Mouse (Mus musculus) midbrain, embryonic 12.5 days (tissue): ENCODE results near the gene Foxl1. TPM values are rescaled to one million over a fixed set of nuclear protein-coding genes. Genes with fewer than 3 reads are reported as not detected.

Experiments used
- ATAC-seq: fragments of 200-750 bp; cut with Nextera tagmentation; 2 replicates; pipeline ENCODE4 v1.8.0; 2017; ENCODE audit warnings: low read depth, moderate TSS enrichment, moderate library complexity; ENCODE audit not compliant: low FRiP score
- H3K27ac ChIP-seq: fragments of 300-500 bp; sonication (generic); replicated peaks from 2 replicates; pipeline ENCODE4 v1.5.1; 2016; ENCODE audit warnings: mild to moderate bottlenecking
- H3K27me3 ChIP-seq: fragments of 300-500 bp; sonication (generic); 2 replicates; pipeline ENCODE4 v1.6.1; 2016; ENCODE audit warnings: mild to moderate bottlenecking
- H3K36me3 ChIP-seq: fragments of 300-500 bp; sonication (generic); 2 replicates; pipeline ENCODE4 v1.6.1; 2016
- H3K4me1 ChIP-seq: fragments of 300-500 bp; sonication (generic); 2 replicates; pipeline ENCODE4 v1.6.1; 2016
- H3K4me2 ChIP-seq: fragments of 300-500 bp; sonication (generic); replicated peaks from 2 replicates; pipeline ENCODE4 v1.6.1; 2016; ENCODE audit warnings: mild to moderate bottlenecking, moderate library complexity
- H3K4me3 ChIP-seq: fragments of 300-500 bp; sonication (generic); 2 replicates; pipeline ENCODE4 v1.5.1; 2016; ENCODE audit warnings: mild to moderate bottlenecking
- H3K9ac ChIP-seq: fragments of 300-500 bp; sonication (generic); replicated peaks from 2 replicates; pipeline ENCODE4 v1.6.1; 2016; ENCODE audit warnings: mild to moderate bottlenecking, moderate library complexity
- H3K9me3 ChIP-seq: fragments of 300-500 bp; sonication (generic); 2 replicates; pipeline ENCODE4 v1.6.1; 2016; ENCODE audit warnings: mild to moderate bottlenecking
- WGBS: fragments of 180-500 bp; shearing (Covaris S2); methylation state at CpG from one replicate; pipeline ENCODE4 v1.1.7; 2016; 5-methylcytosine and 5-hydroxymethylcytosine counted together
- polyA plus RNA-seq: library from polyadenylated mRNA; unstranded; fragments of >200 nt; fragmentation: Nextera tagmentation; extraction: Ambion mirVana; gene quantifications from 2 replicates; pipeline ENCODE4 v1.2.1, GENCODE M21; 2016

Gene Foxl1
- polyA plus RNA-seq, 1 experiment from 2014 or later, result 1.3 TPM

- Histone ChIP-seq H3K9me3 (no peaks in the 10 kb centered on the region), H3K4me3 (no peak overlapping the region), H3K36me3 (no peaks in the 10 kb centered on the region), H3K27ac (no peak overlapping the region), H3K4me2 (no peak overlapping the region), H3K4me1 (peaks cover 13% of the 10 kb centered on the region), H3K27me3 (peaks cover 97% of the 10 kb centered on the region), H3K9ac (no peak overlapping the region)
- no peak for ATAC-seq
- WGBS, result 2% methylated on average over 12 of the region's 12 CpGs
These were observed 7.9 kb upstream of the Foxl1 start for GRCm38 (mm10) chr8:121119635-121120455.

GRCm38 (mm10) chr8:121120456-121121419 lies 7.0 kb upstream of the Foxl1 start:
- 5% methylated on average over 17 of the region's 17 CpGs for WGBS
- Histone ChIP-seq H3K9ac (no peak overlapping the region), H3K27ac (no peak overlapping the region), H3K36me3 (no peaks in the 10 kb centered on the region), H3K27me3 (peaks cover 98% of the 10 kb centered on the region), H3K9me3 (no peaks in the 10 kb centered on the region), H3K4me1 (peaks cover 21% of the 10 kb centered on the region), H3K4me3 (no peak overlapping the region), H3K4me2 (no peak overlapping the region)
- no peak for ATAC-seq

GRCm38 (mm10) chr8:121121704-121122103 lies 6.0 kb upstream of the Foxl1 start:
- no peak overlapping the region for H3K4me2 ChIP-seq

GRCm38 (mm10) chr8:121122368-121122767 lies 5.4 kb upstream of the Foxl1 start:
- peaks cover 13% of the 10 kb centered on the region for H3K4me1 ChIP-seq
- no peak overlapping the region for H3K4me3 ChIP-seq
- no peak overlapping the region for H3K9ac ChIP-seq
- no peak for ATAC-seq
- H3K27ac ChIP-seq, result no peak overlapping the region
- H3K4me2 ChIP-seq, result no peak overlapping the region
- peaks cover 99% of the 10 kb centered on the region for H3K27me3 ChIP-seq
- H3K36me3 ChIP-seq, result no peaks in the 10 kb centered on the region
- no peaks in the 10 kb centered on the region for H3K9me3 ChIP-seq
- WGBS, result 5% methylated on average over 7 of the region's 7 CpGs

More at GRCm38 (mm10) chr8:121121704-121122103, 6.0 kb upstream of the Foxl1 start:
- Histone ChIP-seq H3K9me3 (no peaks in the 10 kb centered on the region), H3K4me1 (peaks cover 16% of the 10 kb centered on the region), H3K27me3 (peaks cover 99% of the 10 kb centered on the region), H3K27ac (no peak overlapping the region), H3K9ac (no peak overlapping the region), H3K4me3 (no peak overlapping the region), H3K36me3 (no peaks in the 10 kb centered on the region)
- ATAC-seq, result no peak
- WGBS, result 3% methylated on average over 8 of the region's 8 CpGs

- 28% methylated on average over 2 of the region's 2 CpGs for WGBS
- H3K36me3 ChIP-seq, result no peaks in the 10 kb centered on the region
- no peaks in the 10 kb centered on the region for H3K9me3 ChIP-seq
- no peak overlapping the region for H3K4me3 ChIP-seq
- H3K4me1 ChIP-seq, result peaks cover 16% of the 10 kb centered on the region
- H3K27ac ChIP-seq, result no peak overlapping the region
- H3K4me2 ChIP-seq, result no peak overlapping the region
- H3K27me3 ChIP-seq, result peaks cover 99% of the 10 kb centered on the region
- H3K9ac ChIP-seq, result no peak overlapping the region
- no peak for ATAC-seq
These were observed 4.6 kb upstream of the Foxl1 start for GRCm38 (mm10) chr8:121123113-121123512.

GRCm38 (mm10) chr8:121124547-121125239 lies 3.0 kb upstream of the Foxl1 start:
- Histone ChIP-seq H3K4me2 (peak overlapping the region; percentile 43; the same call in 1 of the 2 replicates), H3K4me1 (peaks cover 24% of the 10 kb centered on the region), H3K9me3 (no peaks in the 10 kb centered on the region), H3K4me3 (no peak overlapping the region; the same call in 1 of the 2 replicates), H3K27ac (no peak overlapping the region), H3K9ac (no peak overlapping the region), H3K27me3 (peaks cover 100% of the 10 kb centered on the region), H3K36me3 (no peaks in the 10 kb centered on the region)
- WGBS, result 2% methylated on average over 17 of the region's 17 CpGs
- ATAC-seq, result peak; percentile 54; the same call in 1 of the 2 replicates

- H3K9ac ChIP-seq, result no peak overlapping the region
- peak overlapping the region; percentile 43 for H3K4me2 ChIP-seq
- H3K27ac ChIP-seq, result no peak overlapping the region
- peaks cover 24% of the 10 kb centered on the region for H3K4me1 ChIP-seq
- H3K36me3 ChIP-seq, result no peaks in the 10 kb centered on the region
- no peaks in the 10 kb centered on the region for H3K9me3 ChIP-seq
- peak overlapping the region; percentile 24 for H3K4me3 ChIP-seq
- peaks cover 100% of the 10 kb centered on the region for H3K27me3 ChIP-seq
- peak; percentile 56 for ATAC-seq
- under 1% methylated on average over 35 of the region's 36 CpGs for whole genome bisulfite sequencing
These were observed 2.3 kb upstream of the Foxl1 start for GRCm38 (mm10) chr8:121125311-121125876.

GRCm38 (mm10) chr8:121126191-121126590 lies 1.5 kb upstream of the Foxl1 start:
- 5% methylated on average over 6 of the region's 6 CpGs for WGBS
- H3K4me3 ChIP-seq, result no peak overlapping the region
- peaks cover 100% of the 10 kb centered on the region for H3K27me3 ChIP-seq
- H3K27ac ChIP-seq, result no peak overlapping the region
- no peaks in the 10 kb centered on the region for H3K9me3 ChIP-seq
- no peak overlapping the region for H3K9ac ChIP-seq
- H3K4me2 ChIP-seq, result no peak overlapping the region; the same call in 1 of the 2 replicates
- ATAC-seq, result no peak
- peaks cover 24% of the 10 kb centered on the region for H3K4me1 ChIP-seq
- no peaks in the 10 kb centered on the region for H3K36me3 ChIP-seq

- H3K27me3 ChIP-seq, result peaks cover 99% of the 10 kb centered on the region
- no peak overlapping the region for H3K4me3 ChIP-seq
- no peak overlapping the region for H3K4me2 ChIP-seq
- ATAC-seq, result no peak
- H3K27ac ChIP-seq, result no peak overlapping the region
- H3K4me1 ChIP-seq, result peaks cover 24% of the 10 kb centered on the region
- no peak overlapping the region for H3K9ac ChIP-seq
- under 1% methylated on average over 5 of the region's 6 CpGs for WGBS
- H3K36me3 ChIP-seq, result no peaks in the 10 kb centered on the region
- H3K9me3 ChIP-seq, result no peaks in the 10 kb centered on the region
These were observed 1.0 kb upstream of the Foxl1 start for GRCm38 (mm10) chr8:121126694-121127093.

- H3K9me3 ChIP-seq, result no peaks in the 10 kb centered on the region
- no peak overlapping the region for H3K9ac ChIP-seq
- no peak overlapping the region for H3K27ac ChIP-seq
- no peak for ATAC-seq
- no peak overlapping the region for H3K4me2 ChIP-seq
- no peak overlapping the region for H3K4me3 ChIP-seq
- H3K4me1 ChIP-seq, result peaks cover 24% of the 10 kb centered on the region
- WGBS, result 1% methylated on average over 11 of the region's 11 CpGs
- no peaks in the 10 kb centered on the region for H3K36me3 ChIP-seq
- H3K27me3 ChIP-seq, result peaks cover 99% of the 10 kb centered on the region
These were observed 444 bp upstream of the Foxl1 start for GRCm38 (mm10) chr8:121127291-121127701.

- Histone ChIP-seq H3K9ac (no peak overlapping the region), H3K4me2 (peak overlapping the region; percentile 28), H3K4me3 (peak overlapping the region; percentile 24), H3K27me3 (peaks cover 92% of the 10 kb centered on the region), H3K4me1 (peaks cover 24% of the 10 kb centered on the region), H3K9me3 (no peaks in the 10 kb centered on the region), H3K27ac (no peak overlapping the region), H3K36me3 (no peaks in the 10 kb centered on the region)
- 1% methylated on average over 55 of the region's 55 CpGs for WGBS
- ATAC-seq, result no peak
These were observed 958 bp downstream of the Foxl1 start for GRCm38 (mm10) chr8:121128531-121129264.
